Mouse (Mus musculus): Measurements from ENCODE around the gene Nol3.

DNA sequence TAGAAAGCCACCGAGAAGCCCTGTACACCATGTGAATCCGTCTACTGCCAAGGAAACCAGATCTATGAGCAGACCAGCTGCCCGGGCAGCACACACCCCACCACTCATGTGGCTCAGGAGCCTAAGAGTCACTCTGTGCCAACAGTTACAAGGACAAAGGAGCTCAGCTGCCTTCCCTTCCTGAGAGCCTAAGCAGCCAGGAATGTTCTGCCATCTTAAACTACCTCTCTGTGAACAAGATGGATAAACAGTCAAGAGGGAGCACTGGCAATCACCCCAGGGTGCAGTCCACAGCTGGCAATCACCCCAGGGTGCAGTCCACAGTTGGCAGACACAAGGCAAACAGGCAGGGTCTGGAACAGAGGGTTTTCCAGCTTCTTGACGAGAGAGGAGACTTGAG, 42.0 kb downstream of the Nol3 start:
- TF ChIP-seq CTCF (IDR thresholded peaks at IDR 0.05; ENCODE audit: low read depth) (no peak), EP300 (optimal IDR thresholded peaks at IDR 0.05) (no peak)

Data from stomach, postnatal 0 days (tissue).